Mouse (Mus musculus) bone marrow, adult 2 months (tissue): ENCODE results near the gene Slc35f6. TPM values are rescaled to one million over a fixed set of nuclear protein-coding genes. Genes with fewer than 3 reads are reported as not detected.

Experiments
- H3K27ac ChIP-seq: fragments of 200-500 bp; 2 replicates; pipeline ENCODE4 v1.5.1; 2012; ENCODE audit warnings: low read depth, mild to moderate bottlenecking, control low read depth, inconsistent platforms, low read length; ENCODE audit not compliant: control insufficient read depth, poor library complexity, insufficient read depth
- H3K4me1 ChIP-seq: fragments of 200-500 bp; 2 replicates; pipeline ENCODE4 v1.6.1; 2011; ENCODE audit warnings: low read length; ENCODE audit not compliant: control insufficient read depth, insufficient read depth
- H3K4me3 ChIP-seq: fragments of 200-500 bp; replicated peaks from 2 replicates; pipeline ENCODE3; 2011; ENCODE audit warnings: mild to moderate bottlenecking, low read depth, low read length, control low read depth; ENCODE audit not compliant: control insufficient read depth
- CTCF ChIP-seq: fragments of 200-500 bp; IDR thresholded peaks from 2 replicates; pipeline ENCODE4 v1.5.1; 2011; ENCODE audit warnings: low read length, control low read depth; ENCODE audit not compliant: control insufficient read depth, insufficient read depth
- POLR2A ChIP-seq: fragments of 200-500 bp; IDR thresholded peaks from 2 replicates; pipeline ENCODE4 v1.6.1; 2011; ENCODE audit warnings: low read depth, mild to moderate bottlenecking, control low read depth, low read length, borderline replicate concordance; ENCODE audit not compliant: control insufficient read depth
- WGBS: fragments of 180-500 bp; shearing (Covaris S2); methylation state at CpG from one replicate; pipeline ENCODE4 v1.1.7; 2018; 5-methylcytosine and 5-hydroxymethylcytosine counted together
- polyA plus RNA-seq: library from polyadenylated mRNA; stranded (reverse); fragments of >200 nt; gene quantifications from 2 replicates; pipeline ENCODE4 v1.2.4, GENCODE M21; 2011; ENCODE audit warnings: low replicate concordance; ENCODE audit not compliant: missing spikeins, insufficient read depth, insufficient read length

Slc35f6 gene
- polyA plus RNA-seq, 1 experiment = 17.0 TPM

DNA sequence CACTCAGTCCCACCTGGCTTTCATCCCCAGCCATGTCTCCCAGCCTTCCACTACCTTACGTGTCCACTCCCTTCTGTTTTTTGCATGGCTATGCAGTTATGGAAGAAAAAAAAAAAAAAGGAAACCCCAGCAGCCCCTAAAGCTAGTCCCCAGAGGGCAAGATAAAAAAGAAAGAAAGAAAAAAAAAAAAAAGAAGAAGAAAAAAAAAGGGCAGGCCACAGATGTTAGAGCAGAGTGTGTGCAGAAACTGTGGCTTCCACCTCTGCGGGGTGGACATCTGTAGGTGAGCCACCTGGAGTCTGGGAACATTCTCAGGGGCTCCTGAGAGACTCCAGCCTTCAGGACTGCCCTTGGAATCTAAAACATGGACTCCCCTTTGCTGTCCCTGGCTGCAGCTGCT lies 24.4 kb upstream of the Slc35f6 start:
- 44% methylated on average over 2 of the region's 2 CpGs for WGBS
- no peak overlapping the region for H3K27ac ChIP-seq
- no peaks in the 10 kb centered on the region; the same call in 1 of the 2 replicates for H3K4me1 ChIP-seq
- no peak for TF ChIP-seq POLR2A
- no peak for TF ChIP-seq CTCF
- H3K4me3 ChIP-seq = no peak overlapping the region

- Histone ChIP-seq H3K4me3 (no peak overlapping the region), H3K27ac (no peak overlapping the region), H3K4me1 (no peaks in the 10 kb centered on the region; the same call in 1 of the 2 replicates)
- 52% methylated on average over 1 of the region's 1 CpGs for WGBS
- TF ChIP-seq POLR2A = no peak
- TF ChIP-seq CTCF = no peak
These were observed 23.4 kb upstream of the Slc35f6 start for GRCm38 (mm10) chr5:30624311-30624710.

- 36% methylated on average over 4 of the region's 4 CpGs for WGBS
- H3K4me1 ChIP-seq = no peaks in the 10 kb centered on the region; the same call in 1 of the 2 replicates
- H3K27ac ChIP-seq = no peak overlapping the region
- no peak overlapping the region for H3K4me3 ChIP-seq
- no peak for TF ChIP-seq CTCF
- no peak for TF ChIP-seq POLR2A
These were observed 22.8 kb upstream of the Slc35f6 start for GRCm38 (mm10) chr5:30624908-30625307.

DNA sequence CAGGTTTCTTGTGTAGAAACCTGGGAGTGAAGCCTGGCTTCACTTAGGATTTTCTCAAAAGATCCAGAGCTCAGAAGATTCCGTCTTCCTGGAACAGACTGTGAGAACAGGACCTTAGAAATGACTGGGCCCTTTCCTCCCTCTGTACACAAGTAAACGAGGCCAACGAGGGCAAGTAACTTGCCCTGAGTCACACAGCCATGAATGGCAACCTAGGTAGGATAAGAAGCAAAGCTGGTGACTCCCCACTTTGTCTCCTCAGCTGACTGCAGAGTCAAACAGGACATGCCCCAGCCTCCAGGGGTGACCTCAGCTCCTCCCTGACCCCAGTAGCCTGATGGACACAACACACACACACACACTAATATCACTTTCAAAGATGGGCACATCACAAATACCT lies 22.4 kb upstream of the Slc35f6 start:
- TF ChIP-seq CTCF = no peak
- TF ChIP-seq POLR2A = no peak
- Histone ChIP-seq H3K4me3 (no peak overlapping the region), H3K4me1 (no peaks in the 10 kb centered on the region; the same call in 1 of the 2 replicates), H3K27ac (no peak overlapping the region)
- WGBS = 62% methylated on average over 3 of the region's 3 CpGs

GRCm38 (mm10) chr5:30626331-30627105 lies 21.2 kb upstream of the Slc35f6 start:
- H3K4me3 ChIP-seq = no peak overlapping the region
- no peaks in the 10 kb centered on the region for H3K4me1 ChIP-seq
- TF ChIP-seq POLR2A (no peak), CTCF (no peak)
- 74% methylated on average over 8 of the region's 8 CpGs for WGBS
- H3K27ac ChIP-seq = no peak overlapping the region

GRCm38 (mm10) chr5:30628511-30628910 lies 19.2 kb upstream of the Slc35f6 start:
- 74% methylated on average over 3 of the region's 3 CpGs for WGBS
- Histone ChIP-seq H3K27ac (no peak overlapping the region), H3K4me3 (no peak overlapping the region), H3K4me1 (no peaks in the 10 kb centered on the region)
- TF ChIP-seq POLR2A (no peak), CTCF (no peak)

GRCm38 (mm10) chr5:30630401-30630800 lies 17.3 kb upstream of the Slc35f6 start:
- WGBS = 75% methylated on average over 6 of the region's 6 CpGs
- Histone ChIP-seq H3K27ac (no peak overlapping the region), H3K4me1 (no peaks in the 10 kb centered on the region), H3K4me3 (no peak overlapping the region)
- TF ChIP-seq POLR2A (no peak), CTCF (no peak)

DNA sequence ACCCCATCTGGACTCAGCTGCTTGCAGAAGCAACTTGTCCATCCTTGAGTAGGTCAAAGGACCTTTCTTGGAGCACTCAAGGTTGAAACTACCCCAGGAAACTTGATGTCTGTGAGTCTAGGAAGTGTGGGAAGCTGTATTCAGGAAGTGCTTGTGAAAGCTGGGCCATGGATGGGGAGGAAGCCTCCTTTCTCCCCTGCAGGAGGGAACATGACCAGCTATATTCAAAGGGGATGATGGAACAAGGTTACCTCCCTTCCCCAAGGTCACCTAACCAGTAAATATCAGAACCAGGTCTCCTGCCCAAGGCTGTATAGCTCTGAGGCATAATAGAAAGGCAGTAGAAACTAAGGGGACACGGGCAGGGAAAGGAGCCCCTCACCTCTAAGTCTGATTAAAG lies 15.6 kb upstream of the Slc35f6 start:
- no peaks in the 10 kb centered on the region for H3K4me1 ChIP-seq
- TF ChIP-seq CTCF = no peak
- TF ChIP-seq POLR2A = no peak
- no peak overlapping the region for H3K4me3 ChIP-seq
- WGBS = 67% methylated on average over 1 of the region's 1 CpGs
- H3K27ac ChIP-seq = no peak overlapping the region

- 20% methylated on average over 7 of the region's 7 CpGs for WGBS
- no peak overlapping the region for H3K27ac ChIP-seq
- H3K4me3 ChIP-seq = no peak overlapping the region
- no peaks in the 10 kb centered on the region; the same call in 1 of the 2 replicates for H3K4me1 ChIP-seq
- no peak for TF ChIP-seq CTCF
- no peak for TF ChIP-seq POLR2A
These were observed 10.7 kb upstream of the Slc35f6 start for GRCm38 (mm10) chr5:30636994-30637393.
